Mouse (Mus musculus) ES-Bruce4 (cell line): ENCODE measurements around the gene Ptpn11.

ENCODE experiments used
- CTCF ChIP-seq: IDR thresholded peaks from one replicate; pipeline ENCODE4 v1.8.1; 2011; ENCODE audit warnings: low read depth, low read length
- POLR2A ChIP-seq: IDR thresholded peaks from one replicate; pipeline ENCODE4 v1.8.1; 2011; ENCODE audit warnings: low read length; ENCODE audit not compliant: insufficient read depth

- TF ChIP-seq POLR2A (no peak), CTCF (no peak)
Measured at GRCm38 (mm10) chr5:121125563-121125962, 65.6 kb downstream of the Ptpn11 start.
